ENCODE assay signal across 10 mouse cellular contexts in the genomic region with DNA sequence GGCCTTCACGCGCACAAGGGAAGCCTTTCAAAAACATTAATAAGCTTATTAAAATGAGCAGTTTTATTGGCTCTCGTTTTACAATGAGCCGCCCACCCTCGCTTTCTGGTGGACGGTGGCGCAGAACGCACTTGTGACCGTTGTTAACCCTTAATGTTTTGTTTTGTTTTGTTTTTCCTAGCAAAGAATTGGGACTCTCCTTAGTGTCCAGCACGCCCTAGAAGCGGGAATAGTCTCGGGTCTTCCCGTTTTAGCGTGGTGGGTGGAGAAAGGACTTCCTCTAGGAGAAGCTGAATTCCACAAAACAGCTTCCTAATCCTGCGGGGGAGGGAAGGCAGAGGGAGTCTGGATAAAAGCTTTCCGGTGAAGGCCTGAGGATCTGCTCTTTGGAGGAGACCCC. TPM values are rescaled to one million over a fixed set of nuclear protein-coding genes. Genes with fewer than 3 reads are reported as not detected.
DNase-seq lines count a peak whose midpoint lies in the region; ATAC-seq lines count a peak whose summit lies in the region.
"Had no signal": no experiment of that assay in that cellular context is flagged by ENCODE, and none has a peak within 500 bp of the region (broad histone marks: within the 10 kb centered on the region; RNA-seq: fewer than 3 reads in every experiment).

No protein-coding gene starts in this region.

- H3K4me1 ChIP-seq in hindbrain, embryonic 11.5 days (replicated peaks; ENCODE audit: control insufficient read depth, insufficient read depth, low read length), result no peaks in the 10 kb centered on the region
- H3K4me1 ChIP-seq in hindbrain, embryonic 14.5 days (replicated peaks; ENCODE audit: control insufficient read depth, insufficient read depth, low read length), result no peaks in the 10 kb centered on the region
- H3K4me1 ChIP-seq in brown adipose tissue, adult 24 weeks (ENCODE audit: control insufficient read depth, insufficient read depth, insufficient read length, low read length), result no peaks in the 10 kb centered on the region
- no peaks in the 10 kb centered on the region for H3K4me1 ChIP-seq in hindbrain, embryonic 13.5 days (replicated peaks)
- no peaks in the 10 kb centered on the region for H3K4me1 ChIP-seq in midbrain, embryonic 14.5 days (ENCODE audit: control insufficient read depth, insufficient read depth, low read length)

- H3K27ac ChIP-seq in hindbrain, embryonic 11.5 days (ENCODE audit: low read depth, low read length), result no peak overlapping the region
- no peak overlapping the region for H3K27ac ChIP-seq in hindbrain, embryonic 14.5 days
- H3K27ac ChIP-seq in brown adipose tissue, adult 24 weeks (replicated peaks; ENCODE audit: low read depth, low read length), result no peak overlapping the region
- no peak overlapping the region for H3K27ac ChIP-seq in hindbrain, embryonic 13.5 days
- H3K27ac ChIP-seq in midbrain, embryonic 14.5 days (replicated peaks; ENCODE audit: low read depth, low read length), result no peak overlapping the region

- H3K36me3 ChIP-seq in hindbrain, embryonic 11.5 days (ENCODE audit: control insufficient read depth, insufficient read depth, low read length), result no peaks in the 10 kb centered on the region
- no peaks in the 10 kb centered on the region for H3K36me3 ChIP-seq in hindbrain, embryonic 14.5 days (replicated peaks; ENCODE audit: control insufficient read depth, insufficient read depth)
- H3K36me3 ChIP-seq in hindbrain, embryonic 13.5 days, result no peaks in the 10 kb centered on the region
- no peaks in the 10 kb centered on the region for H3K36me3 ChIP-seq in midbrain, embryonic 14.5 days (ENCODE audit: control insufficient read depth, insufficient read depth, low read length)

- no peak overlapping the region for H3K4me2 ChIP-seq in hindbrain, embryonic 11.5 days (replicated peaks; ENCODE audit: low read depth, low read length)
- no peak overlapping the region for H3K4me2 ChIP-seq in hindbrain, embryonic 14.5 days (replicated peaks)
- no peak overlapping the region for H3K4me2 ChIP-seq in hindbrain, embryonic 13.5 days
- H3K4me2 ChIP-seq in midbrain, embryonic 14.5 days (ENCODE audit: low read length), result no peak overlapping the region

- peak; percentile 52 for DNase-seq in hindbrain, embryonic 11.5 days (ENCODE audit: low spot score)
- no peak for DNase-seq in hindbrain, embryonic 14.5 days (ENCODE audit: low spot score)
- peak; percentile 19 for DNase-seq in midbrain, embryonic 14.5 days
- no peak for DNase-seq in ovary, postnatal 14 days (ENCODE audit: low spot score)
- no peak for DNase-seq in gastrocnemius, postnatal 14 days
- DNase-seq: cerebellum, adult 18-20 months had no signal

- peaks cover 91% of the 10 kb centered on the region for H3K27me3 ChIP-seq in hindbrain, embryonic 11.5 days (ENCODE audit: control insufficient read depth, insufficient read depth, low read length)
- peaks cover 99% of the 10 kb centered on the region for H3K27me3 ChIP-seq in hindbrain, embryonic 14.5 days (ENCODE audit: control insufficient read depth, insufficient read depth, low read length)
- H3K27me3 ChIP-seq in hindbrain, embryonic 13.5 days, result peaks cover 98% of the 10 kb centered on the region
- H3K27me3 ChIP-seq in midbrain, embryonic 14.5 days (ENCODE audit: control insufficient read depth, insufficient read depth, low read length), result peaks cover 99% of the 10 kb centered on the region

- H3K9ac ChIP-seq in hindbrain, embryonic 11.5 days (ENCODE audit: low read depth, low read length), result no peak overlapping the region
- no peak overlapping the region for H3K9ac ChIP-seq in hindbrain, embryonic 14.5 days
- H3K9ac ChIP-seq in hindbrain, embryonic 13.5 days, result no peak overlapping the region
- no peak overlapping the region for H3K9ac ChIP-seq in midbrain, embryonic 14.5 days (replicated peaks; ENCODE audit: low read length)

- intact Hi-C loops in gastrocnemius, postnatal 14 days (cut with DNase I; ENCODE audit: low total_unique reads), result no loop called here

- no peak for ATAC-seq in hindbrain, embryonic 11.5 days (ENCODE audit: low FRiP score)
- no peak for ATAC-seq in hindbrain, embryonic 14.5 days (ENCODE audit: low FRiP score)
- ATAC-seq in hindbrain, embryonic 13.5 days (ENCODE audit: low FRiP score), result no peak
- no peak for ATAC-seq in midbrain, embryonic 14.5 days (ENCODE audit: low FRiP score, low TSS enrichment)

- 1% methylated on average over 16 of the region's 16 CpGs for WGBS in hindbrain, embryonic 11.5 days
- under 1% methylated on average over 16 of the region's 16 CpGs for WGBS in hindbrain, embryonic 14.5 days
- WGBS in hindbrain, embryonic 13.5 days, result under 1% methylated on average over 16 of the region's 16 CpGs
- 2% methylated on average over 16 of the region's 16 CpGs for WGBS in midbrain, embryonic 14.5 days

- no peaks in the 10 kb centered on the region for H3K9me3 ChIP-seq in hindbrain, embryonic 11.5 days (ENCODE audit: control insufficient read depth, low read length)
- no peaks in the 10 kb centered on the region for H3K9me3 ChIP-seq in hindbrain, embryonic 14.5 days (ENCODE audit: control insufficient read depth, low read length)
- no peaks in the 10 kb centered on the region for H3K9me3 ChIP-seq in hindbrain, embryonic 13.5 days
- H3K9me3 ChIP-seq in midbrain, embryonic 14.5 days (ENCODE audit: control insufficient read depth, low read length), result 0 out of 2 replicates have a peak, but pooled peaks cover 3% of the 10 kb centered on the region

- no peak overlapping the region for H3K4me3 ChIP-seq in hindbrain, embryonic 11.5 days (ENCODE audit: low read depth, low read length)
- H3K4me3 ChIP-seq in hindbrain, embryonic 14.5 days (replicated peaks; ENCODE audit: low read length), result no peak overlapping the region
- peak overlapping the region; percentile 36; the same call in 1 of the 2 replicates for H3K4me3 ChIP-seq in brown adipose tissue, adult 24 weeks (ENCODE audit: insufficient read depth, low read depth, low read length)
- 0 out of 2 replicates have a peak overlapping the region, but pooled peaks have one; percentile 2 for H3K4me3 ChIP-seq in hindbrain, embryonic 13.5 days
- no peak overlapping the region; the same call in 1 of the 2 replicates for H3K4me3 ChIP-seq in midbrain, embryonic 14.5 days (replicated peaks; ENCODE audit: low read depth, low read length)

RNA-seq across cellular contexts. Expression of a gene that starts 9.5 kb away (rescaled TPM):
- polyA plus RNA-seq in hindbrain, embryonic 11.5 days (2014; fragmentation: Nextera tagmentation; extraction: Ambion mirVana), result 0.84 and 1.0 TPM in 2 replicates
- polyA plus RNA-seq in hindbrain, embryonic 14.5 days (2014; fragmentation: Nextera tagmentation; extraction: Ambion mirVana), result not detected in 2 replicates
- polyA plus RNA-seq in brown adipose tissue, adult 24 weeks (2012; ENCODE audit: insufficient read depth, insufficient read length, missing spikeins), result not detected in 2 replicates
- polyA plus RNA-seq in hindbrain, embryonic 13.5 days (2015; fragmentation: Nextera tagmentation; extraction: Ambion mirVana), result 0.14 TPM in 1 of 2 replicates, not detected in the other
- not detected in 2 replicates for polyA plus RNA-seq in midbrain, embryonic 14.5 days (2014; fragmentation: Nextera tagmentation; extraction: Ambion mirVana)
- not detected for total RNA-seq in gastrocnemius, postnatal 14 days (2021)
- total RNA-seq: hematopoietic stem cell, adult 5-6 weeks; layer of hippocampus, postnatal 25 days had no signal

RNA-seq across cellular contexts. Expression of a gene that starts 46.9 kb away (rescaled TPM):
- polyA plus RNA-seq in hindbrain, embryonic 11.5 days (2014; fragmentation: Nextera tagmentation; extraction: Ambion mirVana), result 94.7 and 99.6 TPM in 2 replicates
- 64.2 and 70.1 TPM in 2 replicates for polyA plus RNA-seq in hindbrain, embryonic 14.5 days (2014; fragmentation: Nextera tagmentation; extraction: Ambion mirVana)
- polyA plus RNA-seq in brown adipose tissue, adult 24 weeks (2012; ENCODE audit: insufficient read depth, insufficient read length, missing spikeins), result 51.9 and 53.2 TPM in 2 replicates
- 68.8 and 71.8 TPM in 2 replicates for polyA plus RNA-seq in hindbrain, embryonic 13.5 days (2015; fragmentation: Nextera tagmentation; extraction: Ambion mirVana)
- 68.4 and 76.1 TPM in 2 replicates for polyA plus RNA-seq in midbrain, embryonic 14.5 days (2014; fragmentation: Nextera tagmentation; extraction: Ambion mirVana)
- 10 to 100 TPM; 54.4 to 57.5 TPM for total RNA-seq in gastrocnemius, postnatal 14 days (2021)

Comparison
In these comparisons a context has a peak if more than half of its experiments do, and no peak if none do; other contexts are left out.
1. DNase-seq: peak in hindbrain, embryonic 11.5 days (single experiment) and midbrain, embryonic 14.5 days (single experiment); none in hindbrain, embryonic 14.5 days (single experiment), ovary, postnatal 14 days (single experiment) and gastrocnemius, postnatal 14 days (single experiment).
2. H3K4me3 ChIP-seq: peak in brown adipose tissue, adult 24 weeks (single experiment) and hindbrain, embryonic 13.5 days (single experiment); none in hindbrain, embryonic 11.5 days (single experiment), hindbrain, embryonic 14.5 days (single experiment) and midbrain, embryonic 14.5 days (single experiment).